Mouse (Mus musculus) ovary, postnatal 10 days (tissue): ENCODE data around the gene Dgcr2.

Source experiments
- DNase-seq: peaks from one replicate; pipeline ENCODE4 v3.0.0; 2022; ENCODE audit warnings: low spot score

The Dgcr2 gene

DNA sequence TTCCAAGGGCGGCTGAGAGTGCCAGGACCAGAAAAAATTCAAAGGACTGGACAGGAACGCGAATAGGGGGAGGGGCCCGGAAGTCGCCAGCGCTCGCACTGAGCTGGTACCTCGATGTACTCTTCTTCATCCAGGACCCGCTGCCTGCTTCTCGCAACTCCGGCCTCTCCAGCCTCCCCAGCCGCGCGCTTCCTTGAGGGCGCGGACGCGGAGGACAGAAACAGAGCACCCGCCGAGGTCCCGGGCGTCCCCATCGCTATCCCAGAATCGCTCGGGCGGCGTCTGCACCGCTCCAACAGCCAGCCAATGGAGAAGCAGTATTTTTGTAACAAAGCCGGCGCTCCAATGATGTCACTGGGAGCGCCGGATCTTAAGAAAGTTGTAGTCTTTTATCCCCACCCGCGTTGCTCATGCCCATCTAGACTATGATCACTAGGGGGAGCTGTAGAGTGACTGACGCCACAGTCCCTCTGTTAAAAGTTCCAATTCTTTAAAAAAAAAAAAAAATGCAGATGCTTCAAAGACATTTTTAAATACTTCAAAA lies 12.8 kb upstream of the Dgcr2 start, which contains the start of gene Ess2:
Ess2 (minus strand) TSS at position 297 of the 544 bp plus-strand sequence.
- DNase-seq = peak; percentile 64

DNA sequence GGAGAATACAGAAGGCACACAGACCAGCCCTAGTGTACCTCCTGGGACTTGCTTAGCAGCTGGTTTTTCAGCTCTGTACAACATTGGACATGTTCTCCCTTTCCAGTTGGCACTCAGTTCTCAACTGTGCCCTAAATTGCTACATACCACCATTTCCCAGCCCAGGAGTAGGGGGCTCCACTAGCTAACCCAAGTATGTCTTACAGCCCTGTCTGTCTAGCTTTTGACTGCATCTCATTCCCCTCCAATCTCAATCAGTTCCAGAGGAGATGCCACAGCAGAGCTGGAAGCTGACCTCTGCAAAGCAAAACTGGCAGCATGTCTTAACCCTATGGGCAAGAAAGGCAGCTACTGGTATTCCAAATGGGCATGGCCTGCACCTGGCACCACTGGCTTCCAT lies 2.3 kb downstream of the Dgcr2 start:
- no peak for DNase-seq

DNA sequence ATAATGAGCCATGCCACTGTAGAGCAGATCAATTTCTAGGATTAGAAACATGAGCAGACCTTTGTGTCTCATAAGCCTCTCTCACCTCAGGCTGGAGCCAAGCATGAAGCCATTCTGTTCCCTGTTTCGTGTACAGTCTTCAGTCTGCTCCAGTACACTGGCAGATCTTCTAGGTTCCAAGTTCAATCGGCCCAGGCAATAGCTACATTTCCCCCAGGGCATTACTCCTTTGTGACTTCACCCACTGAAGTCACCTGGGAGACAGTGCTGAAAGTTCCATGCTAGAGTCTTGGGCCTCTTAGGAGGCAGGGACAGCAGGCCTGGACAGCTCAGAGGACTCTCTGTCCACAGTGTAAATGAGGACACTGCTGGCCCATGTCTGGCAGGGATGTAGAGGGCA lies 4.4 kb downstream of the Dgcr2 start, which contains the start of gene Tssk1:
Tssk1 (plus strand) TSS at position 301 of the 400 bp plus-strand sequence.
- no peak for DNase-seq

DNA sequence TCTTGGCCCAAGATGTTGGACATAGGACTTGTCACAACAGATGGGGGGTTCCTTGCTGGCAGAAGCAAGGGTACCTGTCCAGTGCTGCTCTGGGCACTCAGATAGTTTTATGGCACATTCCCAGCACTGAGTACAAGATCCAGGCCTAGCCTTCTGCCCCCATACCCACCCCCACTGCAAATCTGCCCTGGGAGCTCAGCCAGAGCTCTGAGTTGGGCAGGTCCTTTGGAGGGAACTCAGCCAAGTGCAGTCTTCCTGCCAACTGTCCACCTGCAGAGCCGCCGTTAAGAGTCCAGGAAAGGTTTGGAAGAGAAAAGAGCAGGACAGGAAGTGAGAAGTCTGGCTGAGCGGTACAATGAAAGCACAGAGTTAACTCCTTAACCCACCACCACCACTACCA lies 5.8 kb downstream of the Dgcr2 start:
- DNase-seq = no peak

- peak; percentile 92 for DNase-seq
These were observed 6.8 kb downstream of the Dgcr2 start, which contains the start of gene Gm20518 for GRCm38 (mm10) chr16:17891567-17891959. Gene Gm20518, minus strand, starts transcription at chr16:17891671.

DNA sequence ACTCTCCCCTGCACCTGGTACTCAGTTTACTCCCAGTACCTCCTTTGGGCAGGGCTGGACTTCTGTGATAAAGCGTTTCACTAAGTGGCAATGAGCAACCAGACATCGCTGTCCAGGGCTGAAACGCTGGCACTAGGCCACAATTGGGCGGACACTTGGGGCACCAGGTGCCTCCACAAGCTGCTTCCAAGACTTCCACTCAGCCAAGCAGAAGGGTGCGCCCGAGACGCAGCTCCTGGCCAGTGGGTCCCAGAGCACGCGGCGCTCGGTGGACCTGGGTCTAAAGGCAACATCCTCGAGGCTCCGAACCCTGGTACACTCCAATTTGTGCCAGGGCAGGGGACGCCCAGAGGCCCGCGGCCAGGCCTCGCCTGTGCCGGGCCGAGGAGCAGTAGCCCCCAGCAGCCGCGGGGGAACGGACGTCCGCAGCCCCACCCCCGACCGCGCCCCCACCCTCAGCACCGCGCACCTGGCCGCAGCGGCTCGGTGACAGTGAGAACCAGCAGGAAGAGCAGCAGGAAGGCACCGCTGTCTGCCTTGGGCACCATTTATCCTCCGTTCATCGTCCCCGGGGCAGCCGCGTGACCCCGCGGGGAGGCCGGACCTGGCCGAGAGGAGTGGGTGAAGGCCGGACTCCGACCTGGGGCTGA lies 7.3 kb downstream of the Dgcr2 start:
- DNase-seq = peak; percentile 45

DNA sequence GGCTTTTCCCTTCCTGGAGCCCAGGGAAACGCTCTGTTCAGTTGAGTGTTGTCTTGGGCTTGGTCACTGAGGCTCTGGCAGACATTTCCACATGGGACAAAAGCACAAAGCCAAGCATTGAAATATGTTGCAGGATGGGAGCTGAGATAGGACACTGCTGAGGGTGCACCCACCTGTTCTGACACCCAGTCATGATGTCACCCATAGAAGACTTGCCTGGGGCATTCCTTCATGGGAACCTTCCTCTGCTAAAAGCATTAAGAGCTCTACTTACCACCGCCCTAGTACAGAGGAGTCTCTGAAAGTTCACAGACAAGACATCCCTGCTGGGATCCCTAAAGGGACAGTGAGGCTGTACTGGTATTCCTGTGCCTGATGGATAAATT lies 8.0 kb downstream of the Dgcr2 start:
- no peak for DNase-seq

DNA sequence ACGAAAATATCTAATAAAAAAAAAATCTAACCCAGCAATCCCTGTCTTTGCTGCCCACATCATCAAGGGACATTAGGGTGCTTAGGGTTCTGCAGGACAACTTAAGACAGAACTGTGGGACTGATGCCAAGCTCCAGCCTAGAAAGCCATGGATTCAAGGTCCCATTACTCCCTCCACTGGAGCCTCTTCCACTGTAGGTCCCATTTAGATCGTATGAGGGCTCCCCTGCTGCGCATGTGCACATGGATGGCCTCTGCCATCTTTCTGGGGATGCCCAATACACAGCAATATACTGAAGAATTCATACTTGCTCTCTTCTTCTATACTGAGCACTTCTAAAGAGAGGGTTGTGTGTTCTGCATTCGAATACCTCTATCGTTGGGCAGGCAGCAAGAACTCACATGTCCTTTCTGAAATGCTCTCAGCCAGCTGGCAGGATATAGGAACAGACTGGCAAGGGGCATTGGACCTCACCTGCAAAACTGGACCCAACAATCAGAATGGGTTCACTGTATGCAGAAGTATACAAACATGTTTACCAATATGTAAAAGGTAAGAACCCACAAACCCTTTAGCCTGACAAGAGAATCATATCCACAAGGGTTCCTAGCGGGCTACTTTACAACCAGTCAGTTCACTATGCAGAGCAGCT lies 8.5 kb downstream of the Dgcr2 start:
- DNase-seq = no peak

- DNase-seq = no peak
These were observed 14.2 kb downstream of the Dgcr2 start for GRCm38 (mm10) chr16:17884116-17884515.

DNA sequence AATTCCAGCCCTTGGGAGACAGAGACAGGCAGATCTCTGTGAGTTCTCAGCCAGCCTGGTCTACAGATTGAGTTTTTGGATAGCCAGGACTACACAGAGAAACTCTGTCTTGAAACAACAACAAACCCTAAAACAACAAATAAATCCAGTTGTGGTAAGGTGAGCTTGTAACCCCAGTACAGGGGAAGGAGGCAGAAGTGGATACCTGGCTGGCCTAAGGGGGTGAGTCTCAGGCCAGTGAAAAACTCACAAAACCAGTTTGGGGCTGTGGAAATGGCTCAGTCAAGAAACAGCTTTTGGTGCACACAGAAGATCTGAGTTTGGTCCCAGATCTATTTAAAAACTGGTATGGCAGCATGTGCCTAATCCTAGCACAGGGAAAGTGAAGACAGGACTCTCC lies 16.2 kb downstream of the Dgcr2 start:
- no peak for DNase-seq

DNA sequence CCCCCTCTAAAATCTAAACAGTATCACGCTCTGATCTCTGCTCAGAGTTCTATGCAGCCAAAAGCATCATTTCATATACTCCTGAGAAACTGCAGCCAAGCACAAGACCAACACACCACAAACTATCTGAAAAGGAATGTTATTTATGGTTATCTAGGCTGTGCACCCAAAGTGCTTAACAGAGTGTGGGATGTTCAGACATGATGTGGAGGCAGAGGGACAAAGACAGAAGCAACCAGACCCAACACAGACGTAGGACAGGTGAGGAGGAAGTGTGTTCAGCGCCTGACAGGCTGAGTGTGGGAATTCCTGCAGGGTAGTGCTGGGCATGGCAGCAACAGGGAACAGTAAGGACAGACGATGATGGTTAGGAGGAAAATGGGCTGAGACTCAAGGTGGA lies 18.8 kb downstream of the Dgcr2 start:
- DNase-seq = no peak

DNA sequence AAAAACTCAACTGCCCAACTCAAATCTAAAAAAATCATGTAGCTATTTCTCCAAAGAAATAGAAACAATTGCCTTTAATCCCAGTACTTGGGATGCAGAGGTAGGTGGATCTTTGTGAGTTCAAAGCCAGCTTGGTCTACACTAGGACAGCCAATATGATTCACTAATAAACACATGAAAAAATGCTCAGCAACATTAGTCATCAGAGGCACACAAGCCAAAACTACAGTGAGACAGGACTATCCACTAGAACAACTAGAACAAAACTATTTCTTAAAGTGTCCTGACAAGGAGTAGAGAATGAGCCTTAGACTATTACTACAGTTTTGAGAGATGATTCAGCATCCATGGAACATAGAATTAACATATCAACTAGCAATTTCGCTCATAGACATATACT lies 22.3 kb downstream of the Dgcr2 start:
- no peak for DNase-seq

GRCm38 (mm10) chr16:17875174-17875573 lies 23.2 kb downstream of the Dgcr2 start:
- no peak for DNase-seq

- no peak for DNase-seq
These were observed 25.4 kb downstream of the Dgcr2 start for GRCm38 (mm10) chr16:17872995-17873394.

DNA sequence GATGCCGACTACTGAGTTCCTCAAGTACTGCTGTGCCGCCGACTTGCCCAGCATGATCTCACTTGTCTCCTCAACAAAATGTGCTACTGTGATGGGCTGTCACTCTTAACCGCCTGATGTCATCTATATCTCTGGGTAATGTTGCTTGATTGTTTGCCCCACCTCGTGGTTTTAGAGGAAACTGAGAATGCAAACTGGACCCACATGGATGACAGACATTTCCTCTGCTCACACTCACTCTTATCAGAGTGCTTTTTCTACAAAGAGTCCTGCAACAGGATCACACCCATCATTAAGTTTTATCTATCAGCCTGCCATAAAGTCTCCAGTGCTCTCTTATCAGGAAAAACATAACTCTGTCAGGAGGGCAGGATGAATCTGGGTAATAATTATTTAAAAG lies 27.1 kb downstream of the Dgcr2 start:
- DNase-seq = no peak

GRCm38 (mm10) chr16:17865770-17866169 lies 32.6 kb downstream of the Dgcr2 start:
- no peak for DNase-seq

DNA sequence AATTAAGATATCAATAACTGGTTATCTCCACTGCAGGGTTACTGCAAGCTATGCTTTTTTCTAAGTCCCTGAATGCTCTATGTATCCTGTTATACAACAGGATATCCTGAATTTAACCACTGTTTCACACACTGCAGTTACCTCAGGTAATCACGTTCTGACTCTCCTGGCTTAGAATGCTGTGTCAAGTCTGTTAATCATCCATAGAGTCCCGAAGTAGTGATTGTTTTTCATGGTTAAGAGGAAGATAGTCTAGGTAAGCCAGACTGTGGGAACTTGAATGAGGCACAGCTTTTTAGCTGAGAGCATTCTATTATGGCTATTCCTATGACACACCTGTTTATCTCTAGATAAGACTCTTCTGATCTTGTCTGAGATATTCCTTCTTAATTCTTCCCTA lies 33.1 kb downstream of the Dgcr2 start:
- DNase-seq = no peak

DNA sequence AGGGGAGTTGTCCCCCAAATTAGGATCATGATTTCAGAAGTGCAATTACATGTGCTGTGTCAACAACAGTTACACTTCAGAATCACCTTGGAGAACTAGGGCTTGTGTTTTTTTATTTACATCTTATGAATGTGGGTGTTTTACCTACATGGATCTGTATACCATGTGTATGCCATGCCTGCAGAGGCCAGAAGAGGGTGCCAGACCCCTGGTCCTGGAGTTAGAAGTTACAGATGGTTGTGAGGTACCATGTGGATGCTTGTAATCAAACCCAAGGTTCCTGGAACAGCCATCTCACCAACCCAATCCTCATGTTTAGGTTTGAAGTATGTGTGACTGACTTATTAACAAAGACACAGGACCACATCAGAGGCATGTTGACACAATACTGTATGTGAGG lies 39.8 kb downstream of the Dgcr2 start:
- DNase-seq = no peak

- no peak for DNase-seq
These were observed 41.2 kb downstream of the Dgcr2 start for GRCm38 (mm10) chr16:17857157-17857556.

DNA sequence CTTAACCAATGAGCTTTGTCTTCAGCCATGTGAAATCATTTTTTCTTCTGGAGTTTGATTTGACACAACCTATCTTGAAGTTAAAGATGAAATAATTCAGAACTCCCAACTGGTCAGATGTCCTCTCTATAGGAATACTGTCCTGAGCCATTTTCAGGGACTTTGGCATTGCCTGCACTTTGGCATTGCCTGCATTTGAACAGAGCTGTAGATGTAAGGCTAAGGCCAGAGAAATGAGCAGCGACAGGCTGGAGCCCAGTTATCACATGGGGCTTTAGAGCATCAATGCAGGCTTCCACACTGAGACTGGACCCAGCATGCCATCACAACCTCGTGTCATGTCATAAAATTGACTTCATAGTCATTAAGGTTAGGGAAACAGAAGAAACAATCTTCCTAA lies 45.1 kb downstream of the Dgcr2 start:
- no peak for DNase-seq

DNA sequence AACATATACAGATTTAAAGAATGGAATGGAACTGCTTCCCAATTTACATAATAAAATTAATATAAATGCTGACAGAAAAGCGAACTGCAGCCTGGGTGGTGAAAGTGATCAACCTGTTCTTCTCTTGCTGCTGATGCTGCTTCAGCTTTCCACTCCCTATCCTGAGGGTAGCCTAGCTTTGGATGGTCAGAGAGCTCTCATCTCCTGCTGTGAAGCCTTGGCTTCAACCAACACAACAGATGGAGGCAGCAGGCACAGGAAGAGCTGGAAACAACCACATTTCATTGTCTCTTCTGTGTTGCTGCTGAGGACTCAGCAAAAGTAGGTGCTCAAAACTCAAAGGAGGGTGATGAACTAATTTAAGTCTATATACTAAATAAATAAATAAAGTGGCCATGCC lies 46.5 kb downstream of the Dgcr2 start:
- no peak for DNase-seq

GRCm38 (mm10) chr16:17851331-17851730 lies 47.0 kb downstream of the Dgcr2 start:
- DNase-seq = no peak

GRCm38 (mm10) chr16:17849486-17849885 lies 48.9 kb downstream of the Dgcr2 start:
- DNase-seq = no peak

GRCm38 (mm10) chr16:17848928-17849327 lies 49.4 kb downstream of the Dgcr2 start:
- no peak for DNase-seq
